Mouse (Mus musculus): ENCODE measurements around the gene Gm37419. TPM values are rescaled to one million over a fixed set of nuclear protein-coding genes. Genes with fewer than 3 reads are reported as not detected.
A peak's percentile ranks its signal among the peaks of the same experiment; 100 is the strongest.

The Gm37419 gene
- polyA plus RNA-seq, 1 experiment from 2014 or later: not detected

- no peaks in the 10 kb centered on the region for H3K36me3 ChIP-seq (replicated peaks)
- no peak overlapping the region for H3K27ac ChIP-seq (replicated peaks)
- H3K27me3 ChIP-seq: peaks cover 67% of the 10 kb centered on the region
Measured at GRCm38 (mm10) chr16:23980201-23980870, 7.9 kb upstream of the Gm37419 start.

GRCm38 (mm10) chr16:23980991-23981720, 7.1 kb upstream of the Gm37419 start:
- Histone ChIP-seq H3K4me2 (peak overlapping the region; percentile 65), H3K27ac (replicated peaks) (no peak overlapping the region), H3K9ac (no peak overlapping the region), H3K4me1 (replicated peaks) (peaks cover 22% of the 10 kb centered on the region), H3K9me3 (replicated peaks) (no peaks in the 10 kb centered on the region), H3K36me3 (replicated peaks) (no peaks in the 10 kb centered on the region), H3K4me3 (replicated peaks) (peak overlapping the region; percentile 40), H3K27me3 (peaks cover 75% of the 10 kb centered on the region)
- no peak for ATAC-seq (ENCODE audit: insufficient read depth)
- under 1% methylated on average over 32 of the region's 32 CpGs for WGBS (ENCODE audit: insufficient replicate concordance)

More at GRCm38 (mm10) chr16:23980201-23980870, 7.9 kb upstream of the Gm37419 start:
- ATAC-seq (ENCODE audit: insufficient read depth): no peak
- WGBS (ENCODE audit: insufficient replicate concordance): 9% methylated on average over 11 of the region's 11 CpGs
- peak overlapping the region; percentile 40; the same call in 1 of the 2 replicates for H3K4me3 ChIP-seq (replicated peaks)
- no peaks in the 10 kb centered on the region for H3K9me3 ChIP-seq (replicated peaks)
- H3K4me1 ChIP-seq (replicated peaks): peaks cover 22% of the 10 kb centered on the region
- peak overlapping the region; percentile 65 for H3K4me2 ChIP-seq
- no peak overlapping the region for H3K9ac ChIP-seq

- H3K9me3 ChIP-seq (replicated peaks): no peaks in the 10 kb centered on the region
- H3K9ac ChIP-seq: no peak overlapping the region
- peaks cover 22% of the 10 kb centered on the region for H3K4me1 ChIP-seq (replicated peaks)
- H3K27me3 ChIP-seq: peaks cover 86% of the 10 kb centered on the region
- H3K4me3 ChIP-seq (replicated peaks): peak overlapping the region; percentile 39
- no peaks in the 10 kb centered on the region for H3K36me3 ChIP-seq (replicated peaks)
- no peak overlapping the region for H3K27ac ChIP-seq (replicated peaks)
- peak; percentile 41; the same call in 1 of the 2 replicates for ATAC-seq (ENCODE audit: insufficient read depth)
- WGBS (ENCODE audit: insufficient replicate concordance): 3% methylated on average over 28 of the region's 28 CpGs
- peak overlapping the region; percentile 65 for H3K4me2 ChIP-seq
Measured at GRCm38 (mm10) chr16:23981925-23982851, 6.1 kb upstream of the Gm37419 start.

- no peak overlapping the region for H3K9ac ChIP-seq
- peaks cover 28% of the 10 kb centered on the region for H3K4me1 ChIP-seq (replicated peaks)
- peak overlapping the region; percentile 65 for H3K4me2 ChIP-seq
- peaks cover 92% of the 10 kb centered on the region for H3K27me3 ChIP-seq
- H3K4me3 ChIP-seq (replicated peaks): peak overlapping the region; percentile 39
- WGBS (ENCODE audit: insufficient replicate concordance): under 1% methylated on average over 33 of the region's 33 CpGs
- no peak overlapping the region for H3K27ac ChIP-seq (replicated peaks)
- ATAC-seq (ENCODE audit: insufficient read depth): no peak
- H3K36me3 ChIP-seq (replicated peaks): no peaks in the 10 kb centered on the region
- H3K9me3 ChIP-seq (replicated peaks): no peaks in the 10 kb centered on the region
Measured at GRCm38 (mm10) chr16:23982891-23983588, 5.2 kb upstream of the Gm37419 start.

GRCm38 (mm10) chr16:23984183-23984582, 4.1 kb upstream of the Gm37419 start:
- peak overlapping the region; percentile 46 for H3K4me3 ChIP-seq (replicated peaks)
- peak overlapping the region; percentile 5; the same call in 1 of the 2 replicates for H3K9ac ChIP-seq
- peak overlapping the region; percentile 61 for H3K27ac ChIP-seq (replicated peaks)
- H3K4me1 ChIP-seq (replicated peaks): peaks cover 34% of the 10 kb centered on the region
- peak overlapping the region; percentile 91 for H3K4me2 ChIP-seq
- no peaks in the 10 kb centered on the region for H3K36me3 ChIP-seq (replicated peaks)
- no peaks in the 10 kb centered on the region for H3K9me3 ChIP-seq (replicated peaks)
- WGBS (ENCODE audit: insufficient replicate concordance): under 1% methylated on average over 22 of the region's 22 CpGs
- ATAC-seq (ENCODE audit: insufficient read depth): no peak
- peaks cover 100% of the 10 kb centered on the region for H3K27me3 ChIP-seq

- 0 out of 2 replicates have a peak, but pooled peaks have one; percentile 11 for ATAC-seq (ENCODE audit: insufficient read depth)
- peak overlapping the region; percentile 46 for H3K4me3 ChIP-seq (replicated peaks)
- under 1% methylated on average over 22 of the region's 22 CpGs for WGBS (ENCODE audit: insufficient replicate concordance)
- H3K4me1 ChIP-seq (replicated peaks): peaks cover 36% of the 10 kb centered on the region
- no peaks in the 10 kb centered on the region for H3K9me3 ChIP-seq (replicated peaks)
- H3K4me2 ChIP-seq: peak overlapping the region; percentile 91
- no peaks in the 10 kb centered on the region for H3K36me3 ChIP-seq (replicated peaks)
- H3K27ac ChIP-seq (replicated peaks): peak overlapping the region; percentile 61
- peak overlapping the region; percentile 5; the same call in 1 of the 2 replicates for H3K9ac ChIP-seq
- H3K27me3 ChIP-seq: peaks cover 100% of the 10 kb centered on the region
Measured at GRCm38 (mm10) chr16:23984760-23985466, 3.4 kb upstream of the Gm37419 start.

GRCm38 (mm10) chr16:23985467-23985861, 2.8 kb upstream of the Gm37419 start:
- 3% methylated on average over 6 of the region's 6 CpGs for WGBS (ENCODE audit: insufficient replicate concordance)
- no peak overlapping the region for H3K27ac ChIP-seq (replicated peaks)
- H3K27me3 ChIP-seq: peaks cover 100% of the 10 kb centered on the region

GRCm38 (mm10) chr16:23986176-23986575, 2.1 kb upstream of the Gm37419 start:
- Histone ChIP-seq H3K4me1 (replicated peaks) (peaks cover 28% of the 10 kb centered on the region), H3K4me2 (peak overlapping the region; percentile 91), H3K9me3 (replicated peaks) (no peaks in the 10 kb centered on the region), H3K27me3 (peaks cover 100% of the 10 kb centered on the region), H3K36me3 (replicated peaks) (no peaks in the 10 kb centered on the region), H3K4me3 (replicated peaks) (peak overlapping the region; percentile 68; the same call in 1 of the 2 replicates), H3K9ac (no peak overlapping the region), H3K27ac (replicated peaks) (peak overlapping the region; percentile 19; the same call in 1 of the 2 replicates)
- under 1% methylated on average over 3 of the region's 3 CpGs for WGBS (ENCODE audit: insufficient replicate concordance)
- ATAC-seq (ENCODE audit: insufficient read depth): no peak

More at GRCm38 (mm10) chr16:23985467-23985861, 2.8 kb upstream of the Gm37419 start:
- H3K9ac ChIP-seq: no peak overlapping the region
- H3K4me3 ChIP-seq (replicated peaks): peak overlapping the region; percentile 46; the same call in 1 of the 2 replicates
- no peaks in the 10 kb centered on the region for H3K9me3 ChIP-seq (replicated peaks)
- peak overlapping the region; percentile 91 for H3K4me2 ChIP-seq
- ATAC-seq (ENCODE audit: insufficient read depth): no peak
- peaks cover 33% of the 10 kb centered on the region for H3K4me1 ChIP-seq (replicated peaks)
- no peaks in the 10 kb centered on the region for H3K36me3 ChIP-seq (replicated peaks)

- Histone ChIP-seq H3K27ac (replicated peaks) (peak overlapping the region; percentile 92), H3K4me1 (replicated peaks) (peaks cover 31% of the 10 kb centered on the region), H3K9ac (peak overlapping the region; percentile 45), H3K36me3 (replicated peaks) (no peaks in the 10 kb centered on the region), H3K4me3 (replicated peaks) (peak overlapping the region; percentile 68), H3K27me3 (peaks cover 100% of the 10 kb centered on the region), H3K9me3 (replicated peaks) (no peaks in the 10 kb centered on the region), H3K4me2 (peak overlapping the region; percentile 91)
- WGBS (ENCODE audit: insufficient replicate concordance): under 1% methylated on average over 17 of the region's 17 CpGs
- no peak for ATAC-seq (ENCODE audit: insufficient read depth)
Measured at GRCm38 (mm10) chr16:23986871-23987270, 1.4 kb upstream of the Gm37419 start.

Measured in liver, embryonic 15.5 days (tissue).